Mouse (Mus musculus) myocyte (in vitro differentiated cells): ENCODE results near the gene Mindy4.

Source experiments
- POLR2A ChIP-seq: IDR thresholded peaks from one replicate; pipeline ENCODE4 v1.6.1; 2011; ENCODE audit warnings: low read depth, mild to moderate bottlenecking, control low read depth, moderate library complexity; ENCODE audit not compliant: insufficient read length
- POLR2AphosphoS2 ChIP-seq: IDR thresholded peaks from one replicate; pipeline ENCODE4 v1.6.1; 2011; ENCODE audit warnings: low read depth, control low read depth; ENCODE audit not compliant: insufficient read length
- USF1 ChIP-seq: IDR thresholded peaks from one replicate; pipeline ENCODE4 v1.6.1; 2011; ENCODE audit warnings: low read depth, mild to moderate bottlenecking, control low read depth, moderate library complexity

- TF ChIP-seq USF1 (no peak), POLR2A (no peak), POLR2AphosphoS2 (no peak)
Measured at GRCm38 (mm10) chr6:55343446-55343845, 140.3 kb downstream of the Mindy4 start.
